ENCODE assay signal across 7 mouse cellular contexts in the genomic region with DNA sequence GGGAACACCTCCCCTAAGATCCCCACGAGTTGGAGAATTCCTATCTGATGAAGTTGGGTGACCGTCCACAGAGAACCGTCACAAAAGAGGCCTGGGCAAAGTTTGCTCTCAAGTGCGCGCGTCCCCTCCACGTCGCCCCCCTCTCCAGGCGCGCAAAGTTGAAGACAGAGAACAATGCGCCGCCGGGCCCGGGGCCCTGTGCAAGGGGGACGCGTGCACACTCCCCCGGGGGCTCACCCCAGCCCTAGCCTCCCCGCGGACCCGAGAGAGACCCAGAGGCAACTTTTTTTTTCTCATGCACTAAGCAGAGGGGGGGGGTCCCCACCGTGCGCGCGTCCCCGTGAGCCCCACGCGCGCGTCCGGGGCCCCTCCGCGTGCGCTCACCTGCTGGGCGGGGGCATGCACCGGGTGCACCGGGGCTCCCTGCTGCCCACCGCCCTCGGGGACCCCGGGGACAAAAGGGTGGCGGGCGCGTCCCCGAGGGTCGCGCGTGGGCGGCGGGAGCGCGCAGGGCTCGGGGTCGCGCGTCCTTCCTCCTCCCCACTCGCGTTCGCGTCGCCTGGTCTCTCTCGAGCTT. TPM values are rescaled to one million over a fixed set of nuclear protein-coding genes. Genes with fewer than 3 reads are reported as not detected.
DNase-seq lines count a peak whose midpoint lies in the region; ATAC-seq lines count a peak whose summit lies in the region.

No protein-coding gene starts in this region.

- whole genome bisulfite sequencing in embryonic facial prominence, embryonic 10.5 days = under 1% methylated on average over 60 of the region's 60 CpGs
- WGBS in hindbrain, embryonic 10.5 days = under 1% methylated on average over 57 of the region's 60 CpGs
- WGBS in limb, embryonic 13.5 days = 1% methylated on average over 55 of the region's 60 CpGs

- H3K27me3 ChIP-seq in embryonic facial prominence, embryonic 10.5 days (replicated peaks; ENCODE audit: low read depth, poor library complexity, severe bottlenecking) = peaks cover 6% of the 10 kb centered on the region
- H3K27me3 ChIP-seq in hindbrain, embryonic 10.5 days (ENCODE audit: insufficient read depth, poor library complexity, severe bottlenecking) = peaks cover 13% of the 10 kb centered on the region
- peaks cover 4% of the 10 kb centered on the region; the same call in 1 of the 2 replicates for H3K27me3 ChIP-seq in limb, embryonic 13.5 days

- H3K4me3 ChIP-seq in embryonic facial prominence, embryonic 10.5 days = peak overlapping the region; percentile 97
- H3K4me3 ChIP-seq in hindbrain, embryonic 10.5 days = peak overlapping the region; percentile 98
- peak overlapping the region; percentile 95 for H3K4me3 ChIP-seq in limb, embryonic 13.5 days

- H3K36me3 ChIP-seq in embryonic facial prominence, embryonic 10.5 days (replicated peaks) = peaks cover 33% of the 10 kb centered on the region
- peaks cover 34% of the 10 kb centered on the region for H3K36me3 ChIP-seq in hindbrain, embryonic 10.5 days
- peaks cover 33% of the 10 kb centered on the region for H3K36me3 ChIP-seq in limb, embryonic 13.5 days

- peak overlapping the region; percentile 90 for H3K4me2 ChIP-seq in limb, embryonic 13.5 days (replicated peaks)

- H3K27ac ChIP-seq in embryonic facial prominence, embryonic 10.5 days (replicated peaks) = peak overlapping the region; percentile 100
- H3K27ac ChIP-seq in hindbrain, embryonic 10.5 days = peak overlapping the region; percentile 100
- H3K27ac ChIP-seq in limb, embryonic 13.5 days = peak overlapping the region; percentile 92

- peak; percentile 24 for DNase-seq in right cerebral cortex, postnatal 14 days
- DNase-seq in right cerebral cortex, postnatal 36 days (ENCODE audit: low spot score in 2 of 2) = no peak
- peak; percentile 81 for DNase-seq in embryonic facial prominence, embryonic 10.5 days (ENCODE audit: low spot score)
- peak; percentile 64 for DNase-seq in hindbrain, embryonic 10.5 days (ENCODE audit: low spot score)
- peak; percentile 71 for DNase-seq in neural tube, embryonic 10.5 days (ENCODE audit: extremely low spot score, low spot score)
- no peak for DNase-seq in adipocyte (ENCODE audit: low spot score)

- H3K9ac ChIP-seq in limb, embryonic 13.5 days = peak overlapping the region; percentile 99

- H3K4me1 ChIP-seq in embryonic facial prominence, embryonic 10.5 days = peaks cover 49% of the 10 kb centered on the region
- H3K4me1 ChIP-seq in hindbrain, embryonic 10.5 days (replicated peaks) = peaks cover 51% of the 10 kb centered on the region
- peaks cover 28% of the 10 kb centered on the region for H3K4me1 ChIP-seq in limb, embryonic 13.5 days

- no peak for ATAC-seq in limb, embryonic 13.5 days (ENCODE audit: low FRiP score, low read depth)

- H3K9me3 ChIP-seq in embryonic facial prominence, embryonic 10.5 days = no peaks in the 10 kb centered on the region
- H3K9me3 ChIP-seq in hindbrain, embryonic 10.5 days = no peaks in the 10 kb centered on the region
- H3K9me3 ChIP-seq in limb, embryonic 13.5 days = no peaks in the 10 kb centered on the region

RNA-seq across cellular contexts. Expression of gene Tcf3, which starts 0.4 kb away (rescaled TPM):
- polyA plus RNA-seq in embryonic facial prominence, embryonic 10.5 days (2016; fragmentation: Nextera tagmentation; extraction: Ambion mirVana) = 225 and 235 TPM in 2 replicates
- 191 and 198 TPM in 2 replicates for polyA plus RNA-seq in hindbrain, embryonic 10.5 days (2016; fragmentation: Nextera tagmentation; extraction: Ambion mirVana)
- 153 and 157 TPM in 2 replicates for polyA plus RNA-seq in limb, embryonic 13.5 days (2015; fragmentation: Nextera tagmentation; extraction: Ambion mirVana)

RNA-seq across cellular contexts. Expression of gene Uqcr11, which starts 26.4 kb away (rescaled TPM):
- polyA plus RNA-seq in embryonic facial prominence, embryonic 10.5 days (2016; fragmentation: Nextera tagmentation; extraction: Ambion mirVana) = 615 and 629 TPM in 2 replicates
- polyA plus RNA-seq in hindbrain, embryonic 10.5 days (2016; fragmentation: Nextera tagmentation; extraction: Ambion mirVana) = 648 and 654 TPM in 2 replicates
- 443 and 459 TPM in 2 replicates for polyA plus RNA-seq in limb, embryonic 13.5 days (2015; fragmentation: Nextera tagmentation; extraction: Ambion mirVana)

RNA-seq across cellular contexts. Expression of gene Mbd3, which starts 33.7 kb away (rescaled TPM):
- polyA plus RNA-seq in embryonic facial prominence, embryonic 10.5 days (2016; fragmentation: Nextera tagmentation; extraction: Ambion mirVana) = 371 and 377 TPM in 2 replicates
- polyA plus RNA-seq in hindbrain, embryonic 10.5 days (2016; fragmentation: Nextera tagmentation; extraction: Ambion mirVana) = 341 and 365 TPM in 2 replicates
- 276 and 288 TPM in 2 replicates for polyA plus RNA-seq in limb, embryonic 13.5 days (2015; fragmentation: Nextera tagmentation; extraction: Ambion mirVana)

RNA-seq across cellular contexts. Expression of gene Mex3d, which starts 45.6 kb away (rescaled TPM):
- 6.4 and 7.1 TPM in 2 replicates for polyA plus RNA-seq in embryonic facial prominence, embryonic 10.5 days (2016; fragmentation: Nextera tagmentation; extraction: Ambion mirVana)
- 7.2 and 8.8 TPM in 2 replicates for polyA plus RNA-seq in hindbrain, embryonic 10.5 days (2016; fragmentation: Nextera tagmentation; extraction: Ambion mirVana)
- polyA plus RNA-seq in limb, embryonic 13.5 days (2015; fragmentation: Nextera tagmentation; extraction: Ambion mirVana) = 9.2 and 9.5 TPM in 2 replicates

Comparison
In these comparisons a context has a peak if more than half of its experiments do, and no peak if none do; other contexts are left out.
1. DNase-seq: peak in right cerebral cortex, postnatal 14 days (single experiment), embryonic facial prominence, embryonic 10.5 days (single experiment), hindbrain, embryonic 10.5 days (single experiment) and neural tube, embryonic 10.5 days (single experiment); none in right cerebral cortex, postnatal 36 days (0 of 2) and adipocyte (single experiment).
2. Peak in every context shown above with its lines, with median percentiles within 50 percentile points of each other: H3K27ac ChIP-seq and H3K4me3 ChIP-seq.